Mouse (Mus musculus): Measurements from ENCODE around the gene Cdk13. TPM values are rescaled to one million over a fixed set of nuclear protein-coding genes. Genes with fewer than 3 reads are reported as not detected.

Gene Cdk13
- total RNA-seq, 2 experiments from 2014 or later, result 65.4 to 102 TPM

- ATAC-seq (replicated peaks; ENCODE audit: low FRiP score, poor library complexity, severe bottlenecking), result no peak
These were observed 31.8 kb downstream of the Cdk13 start for GRCm38 (mm10) chr13:17773112-17773511.

GRCm38 (mm10) chr13:17772574-17772973 lies 32.3 kb downstream of the Cdk13 start:
- ATAC-seq (replicated peaks; ENCODE audit: low FRiP score, poor library complexity, severe bottlenecking), result no peak

- no peak for ATAC-seq (replicated peaks; ENCODE audit: low FRiP score, poor library complexity, severe bottlenecking)
These were observed 42.5 kb downstream of the Cdk13 start for GRCm38 (mm10) chr13:17762405-17762804.

- no peak for ATAC-seq (replicated peaks; ENCODE audit: low FRiP score, poor library complexity, severe bottlenecking)
These were observed 49.9 kb downstream of the Cdk13 start for GRCm38 (mm10) chr13:17754997-17755396.

GRCm38 (mm10) chr13:17728798-17729197 lies 76.1 kb downstream of the Cdk13 start:
- no peak for ATAC-seq (replicated peaks; ENCODE audit: low FRiP score, poor library complexity, severe bottlenecking)

GRCm38 (mm10) chr13:17727922-17728321 lies 77.0 kb downstream of the Cdk13 start:
- ATAC-seq (replicated peaks; ENCODE audit: low FRiP score, poor library complexity, severe bottlenecking), result no peak

GRCm38 (mm10) chr13:17717357-17717756 lies 87.5 kb downstream of the Cdk13 start:
- no peak for ATAC-seq (replicated peaks; ENCODE audit: low FRiP score, poor library complexity, severe bottlenecking)

- no peak for ATAC-seq (replicated peaks; ENCODE audit: low FRiP score, poor library complexity, severe bottlenecking)
These were observed 96.0 kb downstream of the Cdk13 start for GRCm38 (mm10) chr13:17708784-17709311.

- ATAC-seq (replicated peaks; ENCODE audit: low FRiP score, poor library complexity, severe bottlenecking), result no peak
These were observed 99.6 kb downstream of the Cdk13 start for GRCm38 (mm10) chr13:17705188-17705826.

- no peak for ATAC-seq (replicated peaks; ENCODE audit: low FRiP score, poor library complexity, severe bottlenecking)
These were observed 102.6 kb downstream of the Cdk13 start for GRCm38 (mm10) chr13:17702311-17702710.

- ATAC-seq (replicated peaks; ENCODE audit: low FRiP score, poor library complexity, severe bottlenecking), result no peak
These were observed 103.6 kb downstream of the Cdk13 start for GRCm38 (mm10) chr13:17701322-17701721.

- no peak for ATAC-seq (replicated peaks; ENCODE audit: low FRiP score, poor library complexity, severe bottlenecking)
These were observed 104.7 kb downstream of the Cdk13 start for GRCm38 (mm10) chr13:17700090-17700715.

GRCm38 (mm10) chr13:17695898-17696580 lies 108.9 kb downstream of the Cdk13 start:
- ATAC-seq (replicated peaks; ENCODE audit: low FRiP score, poor library complexity, severe bottlenecking), result no peak

GRCm38 (mm10) chr13:17694911-17695699 lies 109.8 kb downstream of the Cdk13 start, which contains the start of the genes Mplkip and Sugct:
Gene Mplkip, plus strand, starts transcription at chr13:17695192.
Gene Sugct, minus strand, starts transcription at chr13:17695553.
- ATAC-seq (replicated peaks; ENCODE audit: low FRiP score, poor library complexity, severe bottlenecking), result peak; percentile 94

- peak; percentile 25 for ATAC-seq (replicated peaks; ENCODE audit: low FRiP score, poor library complexity, severe bottlenecking)
These were observed 110.5 kb downstream of the Cdk13 start for GRCm38 (mm10) chr13:17694414-17694813.

GRCm38 (mm10) chr13:17693816-17694215 lies 111.1 kb downstream of the Cdk13 start:
- no peak for ATAC-seq (replicated peaks; ENCODE audit: low FRiP score, poor library complexity, severe bottlenecking)

- no peak for ATAC-seq (replicated peaks; ENCODE audit: low FRiP score, poor library complexity, severe bottlenecking)
These were observed 113.5 kb downstream of the Cdk13 start for GRCm38 (mm10) chr13:17691436-17691835.

GRCm38 (mm10) chr13:17690686-17691085 lies 114.2 kb downstream of the Cdk13 start:
- ATAC-seq (replicated peaks; ENCODE audit: low FRiP score, poor library complexity, severe bottlenecking), result no peak

GRCm38 (mm10) chr13:17689461-17689860 lies 115.4 kb downstream of the Cdk13 start:
- ATAC-seq (replicated peaks; ENCODE audit: low FRiP score, poor library complexity, severe bottlenecking), result no peak

GRCm38 (mm10) chr13:17671122-17671521 lies 133.8 kb downstream of the Cdk13 start:
- ATAC-seq (replicated peaks; ENCODE audit: low FRiP score, poor library complexity, severe bottlenecking), result no peak
